Mouse (Mus musculus): ENCODE measurements around the gene Frmd4a. TPM values are rescaled to one million over a fixed set of nuclear protein-coding genes. Genes with fewer than 3 reads are reported as not detected.

Gene Frmd4a
- total and polyA plus RNA-seq, 3 experiments, result 32.6 to 55.7 (median 43.6) TPM

DNA sequence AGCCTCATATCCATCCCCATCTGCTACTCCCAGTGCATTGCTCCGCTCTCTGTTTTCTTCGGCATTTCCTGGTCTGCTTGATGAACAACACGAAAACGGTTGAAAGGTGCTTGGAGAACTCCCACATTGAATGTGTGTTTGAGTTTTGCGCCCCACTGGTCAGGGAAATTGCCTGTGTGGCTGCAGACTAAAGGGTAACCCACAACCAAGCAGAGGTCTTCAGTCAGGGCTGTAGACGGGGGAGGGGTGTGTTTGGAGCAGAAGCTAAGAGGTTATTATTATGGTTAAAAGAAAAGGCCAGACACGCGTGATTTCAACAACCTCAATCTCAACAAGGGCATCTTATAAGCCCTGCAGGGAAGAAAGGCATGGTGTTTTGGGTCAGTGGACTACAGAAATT is 167.5 kb downstream of the Frmd4a start:
- Histone ChIP-seq H3K36me3 (replicated peaks) (no peaks in the 10 kb centered on the region), H3K4me3 (ENCODE audit: low read depth, low read length) (no peak overlapping the region), H3K27me3 (ENCODE audit: insufficient read depth, low read length) (no peaks in the 10 kb centered on the region), H3K4me1 (ENCODE audit: insufficient read depth, low read depth, low read length) (no peaks in the 10 kb centered on the region), H3K9me3 (replicated peaks) (no peaks in the 10 kb centered on the region)
- TF ChIP-seq TAL1 (conservative IDR thresholded peaks at IDR 0.05; ENCODE audit: low read depth, low read length) (no peak), GATA1 (IDR thresholded peaks at IDR 0.05; ENCODE audit: borderline replicate concordance, low read length) (no peak), CTCF (IDR thresholded peaks at IDR 0.05; ENCODE audit: low read depth, low read length) (no peak), POLR2AphosphoS5 (IDR thresholded peaks at IDR 0.05; ENCODE audit: insufficient replicate concordance, low read depth, low read length) (no peak)
- ATAC-seq (ENCODE audit: extremely low read depth, insufficient number of reproducible peaks, low FRiP score, poor library complexity, severe bottlenecking) (no peak), DNase-seq (ENCODE audit: low spot score) (no peak)

DNA sequence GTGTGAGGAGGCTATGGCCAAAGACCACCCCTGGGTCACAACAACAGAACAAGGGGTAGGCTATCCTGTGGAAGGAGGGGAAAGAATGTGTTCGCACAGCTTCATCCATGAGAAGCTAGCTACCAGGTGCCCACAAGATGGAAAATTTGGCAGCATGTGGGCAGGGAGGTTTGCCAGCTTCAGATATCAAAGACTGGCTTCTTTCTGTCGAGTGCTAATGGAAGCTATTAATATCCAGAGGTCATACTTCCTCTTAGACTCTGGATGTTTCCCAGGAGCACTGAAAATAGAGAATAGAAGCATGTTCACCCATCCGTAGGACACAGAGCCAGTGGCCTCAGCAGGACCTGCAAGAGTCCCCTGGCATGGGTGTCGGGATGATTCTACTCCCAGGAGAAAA is 170.0 kb downstream of the Frmd4a start:
- Histone ChIP-seq H3K27me3 (ENCODE audit: insufficient read depth, low read length) (no peaks in the 10 kb centered on the region), H3K4me3 (ENCODE audit: low read depth, low read length) (no peak overlapping the region), H3K4me1 (ENCODE audit: insufficient read depth, low read depth, low read length) (no peaks in the 10 kb centered on the region), H3K36me3 (replicated peaks) (no peaks in the 10 kb centered on the region), H3K9me3 (replicated peaks) (no peaks in the 10 kb centered on the region)
- no peak for ATAC-seq (ENCODE audit: extremely low read depth, insufficient number of reproducible peaks, low FRiP score, poor library complexity, severe bottlenecking)
- no peak for DNase-seq (ENCODE audit: low spot score)
- no peak for TF ChIP-seq POLR2AphosphoS5 (IDR thresholded peaks at IDR 0.05; ENCODE audit: insufficient replicate concordance, low read depth, low read length)
- no peak for TF ChIP-seq GATA2 (IDR thresholded peaks at IDR 0.05; ENCODE audit: borderline replicate concordance, low read depth, low read length)
- TF ChIP-seq GATA1 (IDR thresholded peaks at IDR 0.05; ENCODE audit: borderline replicate concordance, low read length), result no peak
- no peak for TF ChIP-seq CTCF (IDR thresholded peaks at IDR 0.05; ENCODE audit: low read depth, low read length)
- TF ChIP-seq TAL1 (conservative IDR thresholded peaks at IDR 0.05; ENCODE audit: low read depth, low read length), result no peak

DNA sequence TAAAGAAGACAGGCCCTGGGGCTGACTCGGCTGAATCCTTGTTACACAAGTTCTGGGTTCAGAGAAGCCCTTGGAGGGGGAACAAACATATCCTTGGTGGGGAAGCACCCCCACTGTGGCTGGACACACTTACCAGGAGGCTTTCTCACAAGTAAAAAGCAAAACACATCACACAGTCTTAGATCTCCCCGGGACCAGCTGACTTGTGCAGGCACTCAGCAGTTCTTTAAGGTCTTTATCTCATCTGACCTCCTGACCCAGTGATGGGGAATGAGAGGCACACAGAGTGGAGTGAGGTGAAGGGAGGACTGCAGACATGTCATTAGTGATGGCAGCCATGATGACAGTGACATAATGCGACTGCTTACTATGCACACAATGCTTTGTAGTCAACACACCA is 170.8 kb downstream of the Frmd4a start:
- DNase-seq (ENCODE audit: low spot score), result no peak
- H3K4me3 ChIP-seq (ENCODE audit: low read depth, low read length), result no peak overlapping the region
- TF ChIP-seq GATA1 (IDR thresholded peaks at IDR 0.05; ENCODE audit: borderline replicate concordance, low read length), result no peak
- TF ChIP-seq GATA2 (IDR thresholded peaks at IDR 0.05; ENCODE audit: borderline replicate concordance, low read depth, low read length), result no peak
- TF ChIP-seq TAL1 (conservative IDR thresholded peaks at IDR 0.05; ENCODE audit: low read depth, low read length), result no peak
- no peak for TF ChIP-seq CTCF (IDR thresholded peaks at IDR 0.05; ENCODE audit: low read depth, low read length)
- no peak for TF ChIP-seq POLR2AphosphoS5 (IDR thresholded peaks at IDR 0.05; ENCODE audit: insufficient replicate concordance, low read depth, low read length)
- H3K36me3 ChIP-seq (replicated peaks), result no peaks in the 10 kb centered on the region
- H3K4me1 ChIP-seq (ENCODE audit: insufficient read depth, low read depth, low read length), result no peaks in the 10 kb centered on the region
- H3K27me3 ChIP-seq (ENCODE audit: insufficient read depth, low read length), result no peaks in the 10 kb centered on the region
- no peak for ATAC-seq (ENCODE audit: extremely low read depth, insufficient number of reproducible peaks, low FRiP score, poor library complexity, severe bottlenecking)
- no peaks in the 10 kb centered on the region for H3K9me3 ChIP-seq (replicated peaks)

DNA sequence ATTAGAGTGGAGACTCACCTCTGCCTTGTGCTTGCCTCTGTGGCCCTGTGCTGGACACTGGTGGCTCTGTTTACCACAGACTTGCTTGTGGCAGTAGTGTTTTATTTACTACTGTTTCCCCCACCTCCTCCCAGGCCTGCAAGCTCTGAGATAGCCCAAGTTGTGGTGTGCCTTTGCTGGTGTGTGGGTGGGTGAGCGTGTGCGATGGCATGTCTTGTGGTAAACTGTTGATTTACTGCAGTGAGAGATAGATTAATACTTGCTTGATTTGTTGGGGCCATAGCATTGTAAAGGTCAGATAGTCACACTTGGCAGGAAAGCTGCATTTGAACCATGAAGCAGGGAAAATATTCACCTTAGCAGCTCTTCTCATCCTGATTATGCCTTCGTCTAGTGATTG is 172.8 kb downstream of the Frmd4a start:
- H3K4me1 ChIP-seq (ENCODE audit: insufficient read depth, low read depth, low read length), result no peaks in the 10 kb centered on the region
- no peak for TF ChIP-seq TAL1 (conservative IDR thresholded peaks at IDR 0.05; ENCODE audit: low read depth, low read length)
- TF ChIP-seq CTCF (IDR thresholded peaks at IDR 0.05; ENCODE audit: low read depth, low read length), result no peak
- no peak for TF ChIP-seq POLR2AphosphoS5 (IDR thresholded peaks at IDR 0.05; ENCODE audit: insufficient replicate concordance, low read depth, low read length)
- TF ChIP-seq GATA2 (IDR thresholded peaks at IDR 0.05; ENCODE audit: borderline replicate concordance, low read depth, low read length), result no peak
- no peak for TF ChIP-seq GATA1 (IDR thresholded peaks at IDR 0.05; ENCODE audit: borderline replicate concordance, low read length)
- H3K36me3 ChIP-seq (replicated peaks), result no peaks in the 10 kb centered on the region
- H3K4me3 ChIP-seq (ENCODE audit: low read depth, low read length), result no peak overlapping the region
- no peaks in the 10 kb centered on the region for H3K9me3 ChIP-seq (replicated peaks)
- no peak for DNase-seq (ENCODE audit: low spot score)
- no peaks in the 10 kb centered on the region for H3K27me3 ChIP-seq (ENCODE audit: insufficient read depth, low read length)
- no peak for ATAC-seq (ENCODE audit: extremely low read depth, insufficient number of reproducible peaks, low FRiP score, poor library complexity, severe bottlenecking)

DNA sequence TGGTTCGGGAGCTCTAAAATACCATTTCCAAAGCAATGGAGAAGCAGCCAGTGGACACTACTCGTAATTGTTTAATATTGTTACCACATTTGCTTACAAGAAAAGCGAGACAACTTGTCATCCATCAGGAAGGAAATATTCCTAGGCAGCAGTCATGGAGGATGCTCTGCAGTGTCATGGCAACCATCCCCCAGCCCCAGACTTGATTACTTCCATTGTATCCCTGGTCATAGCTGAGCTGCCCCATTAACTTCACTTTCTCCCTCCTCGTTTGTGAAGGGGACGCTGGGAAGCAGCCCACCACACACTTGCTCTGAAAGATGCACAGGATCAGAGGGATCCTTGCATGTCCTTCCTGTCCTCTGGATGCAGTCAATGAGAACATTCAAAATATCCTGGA is 173.5 kb downstream of the Frmd4a start:
- H3K9me3 ChIP-seq (replicated peaks), result no peaks in the 10 kb centered on the region
- no peaks in the 10 kb centered on the region for H3K36me3 ChIP-seq (replicated peaks)
- no peaks in the 10 kb centered on the region for H3K4me1 ChIP-seq (ENCODE audit: insufficient read depth, low read depth, low read length)
- DNase-seq (ENCODE audit: low spot score) (no peak), ATAC-seq (ENCODE audit: extremely low read depth, insufficient number of reproducible peaks, low FRiP score, poor library complexity, severe bottlenecking) (no peak)
- TF ChIP-seq POLR2AphosphoS5 (IDR thresholded peaks at IDR 0.05; ENCODE audit: insufficient replicate concordance, low read depth, low read length), result no peak
- TF ChIP-seq GATA2 (IDR thresholded peaks at IDR 0.05; ENCODE audit: borderline replicate concordance, low read depth, low read length), result no peak
- no peak for TF ChIP-seq GATA1 (IDR thresholded peaks at IDR 0.05; ENCODE audit: borderline replicate concordance, low read length)
- no peak for TF ChIP-seq CTCF (IDR thresholded peaks at IDR 0.05; ENCODE audit: low read depth, low read length)
- TF ChIP-seq TAL1 (conservative IDR thresholded peaks at IDR 0.05; ENCODE audit: low read depth, low read length), result no peak
- no peak overlapping the region for H3K4me3 ChIP-seq (ENCODE audit: low read depth, low read length)
- H3K27me3 ChIP-seq (ENCODE audit: insufficient read depth, low read length), result no peaks in the 10 kb centered on the region

DNA sequence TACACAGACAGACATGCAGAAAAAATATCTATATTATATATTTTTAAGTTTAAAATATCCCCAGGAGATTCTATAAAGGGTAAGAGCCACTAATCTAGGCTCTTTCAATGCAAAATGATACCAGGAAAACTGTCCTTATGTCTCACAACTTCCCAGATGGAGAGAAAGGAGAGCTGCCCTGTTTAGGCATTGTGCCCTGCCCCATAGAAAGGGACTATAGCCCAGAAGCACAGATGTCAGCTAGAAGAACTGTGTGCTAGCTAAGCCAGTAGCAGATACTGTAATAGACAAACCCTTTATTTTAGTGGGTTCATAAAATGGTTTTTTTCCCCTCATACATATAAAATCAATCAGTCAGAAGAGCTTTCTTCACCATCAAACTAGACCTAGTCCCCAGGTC is 175.7 kb downstream of the Frmd4a start:
- ATAC-seq (ENCODE audit: extremely low read depth, insufficient number of reproducible peaks, low FRiP score, poor library complexity, severe bottlenecking) (no peak), DNase-seq (ENCODE audit: low spot score) (no peak)
- TF ChIP-seq GATA1 (IDR thresholded peaks at IDR 0.05; ENCODE audit: borderline replicate concordance, low read length) (no peak), TAL1 (conservative IDR thresholded peaks at IDR 0.05; ENCODE audit: low read depth, low read length) (no peak), CTCF (IDR thresholded peaks at IDR 0.05; ENCODE audit: low read depth, low read length) (no peak), POLR2AphosphoS5 (IDR thresholded peaks at IDR 0.05; ENCODE audit: insufficient replicate concordance, low read depth, low read length) (no peak), GATA2 (IDR thresholded peaks at IDR 0.05; ENCODE audit: borderline replicate concordance, low read depth, low read length) (no peak)
- H3K4me1 ChIP-seq (ENCODE audit: insufficient read depth, low read depth, low read length), result no peaks in the 10 kb centered on the region
- H3K9me3 ChIP-seq (replicated peaks), result no peaks in the 10 kb centered on the region
- no peak overlapping the region for H3K4me3 ChIP-seq (ENCODE audit: low read depth, low read length)
- no peaks in the 10 kb centered on the region for H3K36me3 ChIP-seq (replicated peaks)
- no peaks in the 10 kb centered on the region for H3K27me3 ChIP-seq (ENCODE audit: insufficient read depth, low read length)

Measured in G1E (cell line).